Mouse (Mus musculus): Measurements from ENCODE around the gene Nav2. TPM values are rescaled to one million over a fixed set of nuclear protein-coding genes. Genes with fewer than 3 reads are reported as not detected.
A peak's percentile ranks its signal among the peaks of the same experiment; 100 is the strongest.

The Nav2 gene
- total RNA-seq, 2 experiments from 2014 or later: 116 to 131 TPM

GRCm38 (mm10) chr7:48917988-48918387 lies 9.5 kb downstream of the Nav2 start:
- intact Hi-C loops (cut with DNase I): no loop called here
- no peak for DNase-seq (ENCODE audit: extremely low spot score in 1 of 2, low spot score in 2 of 2)

DNA sequence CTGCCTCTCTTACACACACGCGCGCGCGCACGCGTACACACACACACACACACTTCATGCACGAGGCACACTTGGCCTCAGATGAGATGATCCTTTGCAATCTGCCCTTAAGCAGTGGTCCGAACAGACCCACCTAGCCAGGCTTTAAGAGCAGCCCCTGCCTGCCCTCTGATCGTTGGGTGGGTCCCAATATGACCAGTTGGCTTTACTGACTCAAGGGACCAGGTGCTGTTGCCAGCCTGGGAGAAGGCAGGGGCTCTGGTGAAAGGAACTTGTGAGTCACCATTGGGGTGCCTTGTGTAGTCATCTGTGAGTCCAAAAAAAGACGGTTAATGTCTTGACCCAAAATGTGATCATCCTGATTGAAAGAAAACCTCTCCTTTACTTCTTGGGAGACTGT lies 9.9 kb downstream of the Nav2 start:
- intact Hi-C loops (cut with DNase I): no loop called here
- no peak for DNase-seq (ENCODE audit: extremely low spot score in 1 of 2, low spot score in 2 of 2)

DNA sequence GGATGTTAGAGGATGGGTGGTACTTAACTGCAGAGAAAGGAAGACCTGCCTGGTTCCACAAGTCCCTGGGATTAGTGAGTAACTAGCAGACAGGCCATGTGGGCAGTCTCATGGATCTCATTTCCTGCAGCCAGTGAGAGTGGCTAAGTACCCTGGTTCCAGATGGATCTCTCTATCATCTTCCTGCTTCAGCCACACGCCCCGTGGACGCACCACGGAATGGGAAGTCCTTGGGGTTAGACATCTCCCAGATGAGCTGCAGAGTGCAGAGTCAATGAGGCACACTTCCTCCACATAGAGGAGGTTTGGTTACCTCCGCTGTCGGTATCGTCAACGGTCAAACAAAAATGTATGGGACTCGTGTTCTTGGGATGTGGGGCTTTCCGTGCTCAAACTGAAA lies 15.1 kb downstream of the Nav2 start:
- DNase-seq (ENCODE audit: extremely low spot score in 1 of 2, low spot score in 2 of 2): no peak
- intact Hi-C loops (cut with DNase I): no loop called here

DNA sequence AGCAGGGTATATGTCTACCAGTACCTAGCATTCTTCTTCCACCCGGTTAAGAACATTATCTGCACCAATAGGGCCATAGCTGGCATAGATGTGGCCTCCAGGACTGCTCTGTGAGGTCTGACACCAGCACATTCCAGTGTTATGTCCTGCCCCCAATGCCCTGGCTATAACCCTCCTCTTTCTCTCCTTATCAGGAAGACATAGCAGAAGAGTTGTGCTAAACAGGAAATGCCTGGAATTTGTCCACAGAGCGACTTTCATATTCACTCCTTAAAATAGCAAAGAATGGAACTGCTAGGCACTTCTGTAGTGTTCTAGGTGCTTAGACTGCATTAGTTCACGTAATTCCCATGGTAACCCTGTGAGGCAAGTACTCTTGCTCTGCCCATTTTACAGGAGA lies 16.7 kb downstream of the Nav2 start:
- DNase-seq (ENCODE audit: extremely low spot score in 1 of 2, low spot score in 2 of 2): no peak
- intact Hi-C loops (cut with DNase I): no loop called here

- peak; percentile 20 to 79 for DNase-seq (ENCODE audit: extremely low spot score in 1 of 2, low spot score in 2 of 2)
- intact Hi-C loops (cut with DNase I): no loop called here
Observed at GRCm38 (mm10) chr7:48928364-48928763, 19.8 kb downstream of the Nav2 start.

GRCm38 (mm10) chr7:48930399-48930798 lies 21.9 kb downstream of the Nav2 start:
- intact Hi-C loops (cut with DNase I): no loop called here
- peak; percentile 33 to 38 for DNase-seq (ENCODE audit: extremely low spot score in 1 of 2, low spot score in 2 of 2)

DNA sequence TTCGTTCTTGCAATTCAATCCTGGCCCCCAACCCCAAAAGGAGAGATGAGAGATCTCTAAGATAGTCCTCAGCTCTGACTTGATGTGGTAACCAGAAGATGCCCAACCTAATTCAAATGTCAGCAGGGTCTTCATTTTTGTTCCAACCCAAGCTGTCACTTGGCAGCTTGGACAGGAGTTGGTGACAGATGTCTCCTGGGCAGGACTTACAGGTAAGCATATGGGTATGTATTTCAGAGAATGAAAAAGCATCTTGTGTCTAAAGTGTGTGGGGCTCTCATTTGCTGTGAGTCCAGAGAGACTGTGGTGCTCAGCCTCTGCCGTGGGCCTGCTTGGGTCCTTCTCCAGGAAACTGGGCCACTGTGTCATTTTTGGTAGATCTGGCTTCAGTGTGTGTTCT lies 23.6 kb downstream of the Nav2 start:
- no peak for DNase-seq (ENCODE audit: extremely low spot score in 1 of 2, low spot score in 2 of 2)
- intact Hi-C loops (cut with DNase I): no loop called here

DNA sequence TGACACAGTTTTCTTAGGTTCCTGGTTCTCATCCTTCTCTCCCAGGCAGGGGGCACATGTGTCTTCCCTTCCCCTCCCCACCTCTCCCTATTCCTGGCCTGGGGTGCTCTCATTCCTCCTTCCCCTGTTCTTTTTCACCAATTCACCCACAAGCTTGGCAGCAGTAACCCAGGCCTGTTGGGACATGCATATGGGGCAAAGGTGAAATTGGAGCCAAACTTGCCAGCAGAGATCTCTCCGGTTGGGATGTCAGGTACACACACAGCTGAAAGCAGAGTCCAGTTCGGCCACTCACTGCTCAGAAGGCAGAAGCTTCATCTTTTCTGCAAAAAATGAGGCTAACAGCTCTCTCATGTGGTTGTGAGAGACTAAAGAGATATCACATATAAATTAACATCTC lies 26.3 kb downstream of the Nav2 start:
- intact Hi-C loops (cut with DNase I): no loop called here
- no peak for DNase-seq (ENCODE audit: extremely low spot score in 1 of 2, low spot score in 2 of 2)

- DNase-seq (ENCODE audit: extremely low spot score in 1 of 2, low spot score in 2 of 2): peak in 1 of 2 experiments; percentile 28
- intact Hi-C loops (cut with DNase I): no loop called here
Observed at GRCm38 (mm10) chr7:48937562-48937961, 29.0 kb downstream of the Nav2 start.

GRCm38 (mm10) chr7:48938190-48938589 lies 29.7 kb downstream of the Nav2 start:
- DNase-seq (ENCODE audit: extremely low spot score in 1 of 2, low spot score in 2 of 2): peak in 1 of 2 experiments; percentile 55
- intact Hi-C loops (cut with DNase I): no loop called here

GRCm38 (mm10) chr7:48948381-48949108 lies 40.0 kb downstream of the Nav2 start:
- DNase-seq (ENCODE audit: extremely low spot score in 1 of 2, low spot score in 2 of 2): no peak
- intact Hi-C loops (cut with DNase I): no loop called here

DNA sequence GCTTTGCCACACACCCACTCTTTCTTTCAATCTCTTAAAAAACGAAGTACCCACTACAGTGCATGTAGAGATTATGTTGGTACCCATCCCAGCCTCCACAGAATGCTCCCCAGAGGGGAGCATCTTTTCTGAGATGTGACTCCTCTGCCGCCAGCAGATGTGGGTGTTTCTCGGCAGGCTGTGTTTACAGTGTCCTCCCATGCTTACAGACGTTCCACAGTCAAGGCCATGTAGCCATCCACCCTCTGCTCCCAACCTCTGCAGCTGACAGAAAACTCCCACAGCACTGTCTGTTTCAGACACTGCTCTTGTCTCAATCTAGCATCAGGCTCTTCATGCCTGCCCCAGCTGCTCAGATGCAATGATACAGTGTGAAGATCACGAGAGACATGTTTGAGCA lies 46.0 kb downstream of the Nav2 start:
- no peak for DNase-seq (ENCODE audit: extremely low spot score in 1 of 2, low spot score in 2 of 2)
- intact Hi-C loops (cut with DNase I): no loop called here

GRCm38 (mm10) chr7:48958528-48959315 lies 50.2 kb downstream of the Nav2 start:
- intact Hi-C loops (cut with DNase I): loop anchor here (2.0 kb wide), 1 partner anchor 162 kb away; no protein-coding TSS in a partner anchor

GRCm38 (mm10) chr7:48959316-48959661 lies 50.8 kb downstream of the Nav2 start:
- intact Hi-C loops (cut with DNase I): loop anchor here (2.0 kb wide), 1 partner anchor 162 kb away; no protein-coding TSS in a partner anchor
- DNase-seq (ENCODE audit: extremely low spot score in 1 of 2, low spot score in 2 of 2): no peak

More at GRCm38 (mm10) chr7:48958528-48959315, 50.2 kb downstream of the Nav2 start:
- DNase-seq (ENCODE audit: extremely low spot score in 1 of 2, low spot score in 2 of 2): peak; percentile 86 to 91

DNA sequence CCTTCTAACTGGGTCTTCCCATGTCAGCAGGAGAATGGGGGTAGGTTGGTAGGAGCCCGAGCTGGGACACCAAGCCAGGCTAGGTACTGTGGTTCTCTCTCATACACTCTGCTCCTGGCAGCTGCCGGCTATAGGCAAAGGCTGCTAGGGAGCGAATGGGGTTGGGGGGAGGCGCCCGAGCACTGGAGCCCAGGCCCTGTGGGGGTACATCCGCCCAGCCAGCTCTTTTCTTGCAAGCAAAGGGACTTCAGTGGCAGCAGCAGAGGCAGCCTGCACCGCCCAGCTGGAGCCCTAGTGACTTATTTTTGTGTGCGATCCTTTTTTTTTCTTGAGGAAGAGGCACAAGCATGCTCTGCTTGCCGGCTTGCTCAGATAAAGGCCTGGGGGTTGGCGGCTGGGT lies 51.6 kb downstream of the Nav2 start:
- peak in 1 of 2 experiments; percentile 49 for DNase-seq (ENCODE audit: extremely low spot score in 1 of 2, low spot score in 2 of 2)

GRCm38 (mm10) chr7:48961501-48961900 lies 53.0 kb downstream of the Nav2 start:
- intact Hi-C loops (cut with DNase I): no loop called here
- DNase-seq (ENCODE audit: extremely low spot score in 1 of 2, low spot score in 2 of 2): no peak

More for the DNA sequence above, 51.6 kb downstream of the Nav2 start:
- intact Hi-C loops (cut with DNase I): no loop called here

DNA sequence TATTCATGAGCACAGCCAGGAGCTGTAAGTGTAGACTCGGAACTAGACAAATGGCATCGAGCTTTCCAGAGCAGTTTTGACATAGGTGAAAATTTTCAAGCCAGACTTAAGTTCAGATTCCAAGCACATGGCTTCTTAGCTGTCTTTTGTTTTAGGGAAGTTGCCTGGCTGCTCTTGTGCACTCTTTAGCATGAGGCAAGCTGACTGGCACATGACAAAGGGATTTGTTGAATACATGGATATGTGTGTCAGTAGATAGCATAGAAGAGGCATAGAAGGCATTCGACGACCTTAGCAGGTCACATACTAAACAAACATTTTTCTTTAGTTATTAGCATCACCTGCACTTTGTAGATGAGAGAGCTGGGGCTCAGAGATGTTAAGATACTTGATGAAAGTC lies 53.4 kb downstream of the Nav2 start:
- intact Hi-C loops (cut with DNase I): no loop called here
- no peak for DNase-seq (ENCODE audit: extremely low spot score in 1 of 2, low spot score in 2 of 2)

DNA sequence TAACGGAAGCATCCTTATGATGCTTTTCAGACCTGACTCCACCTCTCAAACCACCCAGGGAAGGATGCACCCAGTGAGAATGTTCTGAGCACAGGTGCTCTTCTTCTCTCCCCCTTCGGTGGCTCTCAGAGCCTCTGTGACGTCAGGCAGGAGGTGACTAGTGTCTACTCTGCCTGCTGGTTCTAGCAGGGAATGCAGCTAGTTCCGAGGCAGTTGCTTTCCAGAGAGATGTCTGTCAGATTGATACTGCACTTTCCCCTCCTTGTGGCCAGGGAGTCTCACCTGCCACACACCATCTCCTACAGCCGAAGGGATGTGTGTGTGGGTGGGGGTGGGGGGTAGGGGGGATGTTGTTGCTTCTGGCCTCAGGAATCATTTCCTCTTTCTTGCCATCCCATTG lies 54.6 kb downstream of the Nav2 start:
- intact Hi-C loops (cut with DNase I): no loop called here
- DNase-seq (ENCODE audit: extremely low spot score in 1 of 2, low spot score in 2 of 2): peak in 1 of 2 experiments; percentile 32

GRCm38 (mm10) chr7:48963554-48963953 lies 55.0 kb downstream of the Nav2 start:
- intact Hi-C loops (cut with DNase I): no loop called here
- no peak for DNase-seq (ENCODE audit: extremely low spot score in 1 of 2, low spot score in 2 of 2)
